Mouse (Mus musculus): ENCODE results near the gene Ptar1. TPM values are rescaled to one million over a fixed set of nuclear protein-coding genes. Genes with fewer than 3 reads are reported as not detected.
A peak's percentile ranks its signal among the peaks of the same experiment; 100 is the strongest.

Gene Ptar1
- total RNA-seq, 1 experiment = 19.1 TPM

DNA sequence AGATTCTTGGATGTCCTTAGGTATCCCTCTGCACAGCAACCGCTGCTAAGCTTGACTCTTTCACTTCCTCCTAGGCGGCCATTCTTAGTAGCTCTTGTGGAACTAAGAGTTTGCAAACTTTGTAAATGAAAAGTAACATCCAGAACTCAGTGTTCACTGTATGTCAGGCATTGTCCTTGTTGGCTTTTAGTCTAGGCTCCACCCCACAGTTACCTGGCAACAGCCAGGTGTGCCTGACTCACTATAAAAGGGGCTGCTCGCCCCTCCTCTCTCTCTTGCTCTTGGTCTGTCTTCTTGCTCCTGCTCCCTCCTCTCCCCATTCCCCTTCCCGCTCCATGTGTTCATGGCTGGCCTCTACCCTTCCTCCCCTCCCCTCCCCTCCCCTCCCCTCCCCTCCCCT lies 11.9 kb downstream of the Ptar1 start:
- H3K4me3 ChIP-seq (ENCODE audit: insufficient read depth in 1 of 2, low read depth in 1 of 2, low read length in 2 of 2, poor library complexity in 1 of 2, severe bottlenecking in 1 of 2) = no peak overlapping the region
- in situ Hi-C loops (cut with MboI; ENCODE audit: low sequenced_read_pairs in 2 of 2, unreplicated experiment in 2 of 2) = no loop called here
- H3K9me3 ChIP-seq (ENCODE audit: control insufficient read depth, insufficient read depth, low read depth, low read length) = no peaks in the 10 kb centered on the region
- no peak overlapping the region for H3K9ac ChIP-seq (ENCODE audit: insufficient read depth, low read depth, low read length, poor library complexity, severe bottlenecking)
- peak; percentile 20 for DNase-seq (ENCODE audit: low read depth, low spot score)
- peaks cover 11% of the 10 kb centered on the region for H3K36me3 ChIP-seq (ENCODE audit: control insufficient read depth, insufficient read depth, low read length, poor library complexity, severe bottlenecking)
- no peak overlapping the region for H3K27ac ChIP-seq (ENCODE audit: insufficient read depth, low read depth, low read length, poor library complexity, severe bottlenecking)
- TF ChIP-seq HCFC1 (IDR thresholded peaks at IDR 0.05; ENCODE audit: borderline replicate concordance, insufficient read depth, low read length) (no peak), MAFK (IDR thresholded peaks at IDR 0.05; ENCODE audit: insufficient read depth, low read depth, low read length) (no peak), CHD2 (IDR thresholded peaks at IDR 0.05; ENCODE audit: low read depth, low read length) (no peak), ZNF384 (IDR thresholded peaks at IDR 0.05; ENCODE audit: low read depth, low read length) (no peak), ZC3H11A (IDR thresholded peaks at IDR 0.05; ENCODE audit: borderline replicate concordance, low read depth, low read length) (no peak)
- peaks cover 5 to 8% of the 10 kb centered on the region in 2 experiments; a peak in 3 of 4 replicates for H3K4me1 ChIP-seq (ENCODE audit: control insufficient read depth in 2 of 2, insufficient read depth in 2 of 2, low read length in 2 of 2, poor library complexity in 1 of 2)

DNA sequence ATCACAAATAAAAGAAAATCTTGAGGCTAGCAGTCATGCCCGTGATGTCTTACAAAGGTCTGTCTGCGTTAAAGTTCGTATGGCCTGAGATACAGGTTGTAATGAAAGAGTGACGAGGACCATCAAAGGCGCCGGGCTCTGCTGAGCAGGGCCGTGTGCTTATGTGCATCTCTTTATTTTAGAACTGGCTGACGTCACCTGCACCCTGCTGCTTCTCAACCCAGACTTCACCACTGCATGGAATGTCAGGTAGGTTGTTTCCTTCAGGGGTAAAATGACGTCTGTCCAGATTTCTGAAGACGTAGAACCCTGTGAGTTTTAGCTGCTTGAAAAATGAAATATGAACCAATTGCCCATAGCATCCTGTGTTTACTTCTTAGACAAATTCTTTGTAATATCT lies 15.7 kb downstream of the Ptar1 start:
- H3K36me3 ChIP-seq (ENCODE audit: control insufficient read depth, insufficient read depth, low read length, poor library complexity, severe bottlenecking) = peaks cover 9% of the 10 kb centered on the region
- peaks cover 9 to 13% of the 10 kb centered on the region in 2 experiments; a peak in 3 of 4 replicates for H3K4me1 ChIP-seq (ENCODE audit: control insufficient read depth in 2 of 2, insufficient read depth in 2 of 2, low read length in 2 of 2, poor library complexity in 1 of 2)
- H3K9me3 ChIP-seq (ENCODE audit: control insufficient read depth, insufficient read depth, low read depth, low read length) = no peaks in the 10 kb centered on the region
- DNase-seq (ENCODE audit: low read depth, low spot score) = no peak
- H3K4me3 ChIP-seq (ENCODE audit: insufficient read depth in 1 of 2, low read depth in 1 of 2, low read length in 2 of 2, poor library complexity in 1 of 2, severe bottlenecking in 1 of 2) = no peak overlapping the region
- H3K9ac ChIP-seq (ENCODE audit: insufficient read depth, low read depth, low read length, poor library complexity, severe bottlenecking) = no peak overlapping the region
- no peak overlapping the region for H3K27ac ChIP-seq (ENCODE audit: insufficient read depth, low read depth, low read length, poor library complexity, severe bottlenecking)
- TF ChIP-seq ZNF384 (IDR thresholded peaks at IDR 0.05; ENCODE audit: low read depth, low read length) = no peak
- TF ChIP-seq ZC3H11A (IDR thresholded peaks at IDR 0.05; ENCODE audit: borderline replicate concordance, low read depth, low read length) = no peak
- no peak for TF ChIP-seq HCFC1 (IDR thresholded peaks at IDR 0.05; ENCODE audit: borderline replicate concordance, insufficient read depth, low read length)
- no peak for TF ChIP-seq CHD2 (IDR thresholded peaks at IDR 0.05; ENCODE audit: low read depth, low read length)
- TF ChIP-seq MAFK (IDR thresholded peaks at IDR 0.05; ENCODE audit: insufficient read depth, low read depth, low read length) = no peak
- in situ Hi-C loops (cut with MboI; ENCODE audit: low sequenced_read_pairs in 2 of 2, unreplicated experiment in 2 of 2) = no loop called here

DNA sequence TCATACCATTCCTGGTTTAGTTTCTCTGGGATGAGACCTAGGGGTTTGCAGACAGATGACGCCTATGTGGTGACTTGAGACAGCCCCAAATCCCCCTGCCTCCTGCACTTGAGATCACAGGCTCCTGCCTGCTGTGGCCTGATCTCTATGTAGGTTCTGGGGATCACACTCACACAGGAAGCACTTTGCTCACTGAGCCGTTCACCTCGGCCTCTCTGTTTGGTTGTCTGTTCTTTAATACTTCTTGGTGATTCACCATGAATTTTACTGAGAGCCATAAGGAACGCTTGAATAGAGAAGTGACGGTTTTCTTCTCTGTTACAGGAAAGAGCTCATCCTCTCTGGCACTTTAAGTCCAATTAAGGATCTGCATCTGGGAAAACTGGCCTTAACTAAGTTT lies 18.2 kb downstream of the Ptar1 start:
- peaks cover 12% of the 10 kb centered on the region for H3K36me3 ChIP-seq (ENCODE audit: control insufficient read depth, insufficient read depth, low read length, poor library complexity, severe bottlenecking)
- no peak for TF ChIP-seq MAFK (IDR thresholded peaks at IDR 0.05; ENCODE audit: insufficient read depth, low read depth, low read length)
- H3K4me1 ChIP-seq (ENCODE audit: control insufficient read depth in 2 of 2, insufficient read depth in 2 of 2, low read length in 2 of 2, poor library complexity in 1 of 2) = peaks cover 4 to 8% of the 10 kb centered on the region in 2 experiments; a peak in 2 of 4 replicates
- no peaks in the 10 kb centered on the region for H3K9me3 ChIP-seq (ENCODE audit: control insufficient read depth, insufficient read depth, low read depth, low read length)
- H3K4me3 ChIP-seq (ENCODE audit: insufficient read depth in 1 of 2, low read depth in 1 of 2, low read length in 2 of 2, poor library complexity in 1 of 2, severe bottlenecking in 1 of 2) = no peak overlapping the region
- DNase-seq (ENCODE audit: low read depth, low spot score) = no peak
- H3K27ac ChIP-seq (ENCODE audit: insufficient read depth, low read depth, low read length, poor library complexity, severe bottlenecking) = no peak overlapping the region
- H3K9ac ChIP-seq (ENCODE audit: insufficient read depth, low read depth, low read length, poor library complexity, severe bottlenecking) = no peak overlapping the region
- in situ Hi-C loops (cut with MboI; ENCODE audit: low sequenced_read_pairs in 2 of 2, unreplicated experiment in 2 of 2) = no loop called here

- TF ChIP-seq ZNF384 (IDR thresholded peaks at IDR 0.05; ENCODE audit: low read depth, low read length) = no peak
- TF ChIP-seq HCFC1 (IDR thresholded peaks at IDR 0.05; ENCODE audit: borderline replicate concordance, insufficient read depth, low read length) = no peak
- no peak for TF ChIP-seq MAFK (IDR thresholded peaks at IDR 0.05; ENCODE audit: insufficient read depth, low read depth, low read length)
- no peak for TF ChIP-seq ZC3H11A (IDR thresholded peaks at IDR 0.05; ENCODE audit: borderline replicate concordance, low read depth, low read length)
- TF ChIP-seq CHD2 (IDR thresholded peaks at IDR 0.05; ENCODE audit: low read depth, low read length) = no peak
- Histone ChIP-seq H3K4me1 (ENCODE audit: control insufficient read depth in 2 of 2, insufficient read depth in 2 of 2, low read length in 2 of 2, poor library complexity in 1 of 2) (no peaks in the 10 kb centered on the region), H3K9me3 (ENCODE audit: control insufficient read depth, insufficient read depth, low read depth, low read length) (no peaks in the 10 kb centered on the region), H3K36me3 (ENCODE audit: control insufficient read depth, insufficient read depth, low read length, poor library complexity, severe bottlenecking) (no peaks in the 10 kb centered on the region), H3K27ac (ENCODE audit: insufficient read depth, low read depth, low read length, poor library complexity, severe bottlenecking) (no peak overlapping the region), H3K9ac (ENCODE audit: insufficient read depth, low read depth, low read length, poor library complexity, severe bottlenecking) (no peak overlapping the region), H3K4me3 (ENCODE audit: insufficient read depth in 1 of 2, low read depth in 1 of 2, low read length in 2 of 2, poor library complexity in 1 of 2, severe bottlenecking in 1 of 2) (no peak overlapping the region)
- in situ Hi-C loops (cut with MboI; ENCODE audit: low sequenced_read_pairs in 2 of 2, unreplicated experiment in 2 of 2) = no loop called here
- no peak for DNase-seq (ENCODE audit: low read depth, low spot score)
Measured at GRCm38 (mm10) chr19:23746506-23746905, 59.3 kb downstream of the Ptar1 start.

- TF ChIP-seq MAFK (IDR thresholded peaks at IDR 0.05; ENCODE audit: insufficient read depth, low read depth, low read length) = no peak
- no peak for TF ChIP-seq CHD2 (IDR thresholded peaks at IDR 0.05; ENCODE audit: low read depth, low read length)
- no peak for TF ChIP-seq ZNF384 (IDR thresholded peaks at IDR 0.05; ENCODE audit: low read depth, low read length)
- TF ChIP-seq HCFC1 (IDR thresholded peaks at IDR 0.05; ENCODE audit: borderline replicate concordance, insufficient read depth, low read length) = no peak
- no peak for TF ChIP-seq ZC3H11A (IDR thresholded peaks at IDR 0.05; ENCODE audit: borderline replicate concordance, low read depth, low read length)
- H3K4me1 ChIP-seq (ENCODE audit: control insufficient read depth in 2 of 2, insufficient read depth in 2 of 2, low read length in 2 of 2, poor library complexity in 1 of 2) = peaks cover 2% of the 10 kb centered on the region in 2 experiments; a peak in 1 of 4 replicates
- no peaks in the 10 kb centered on the region for H3K9me3 ChIP-seq (ENCODE audit: control insufficient read depth, insufficient read depth, low read depth, low read length)
- H3K4me3 ChIP-seq (ENCODE audit: insufficient read depth in 1 of 2, low read depth in 1 of 2, low read length in 2 of 2, poor library complexity in 1 of 2, severe bottlenecking in 1 of 2) = no peak overlapping the region
- peak; percentile 35 for DNase-seq (ENCODE audit: low read depth, low spot score)
- in situ Hi-C loops (cut with MboI; ENCODE audit: low sequenced_read_pairs in 2 of 2, unreplicated experiment in 2 of 2) = no loop called here
- H3K9ac ChIP-seq (ENCODE audit: insufficient read depth, low read depth, low read length, poor library complexity, severe bottlenecking) = no peak overlapping the region
- no peak overlapping the region for H3K27ac ChIP-seq (ENCODE audit: insufficient read depth, low read depth, low read length, poor library complexity, severe bottlenecking)
- H3K36me3 ChIP-seq (ENCODE audit: control insufficient read depth, insufficient read depth, low read length, poor library complexity, severe bottlenecking) = no peaks in the 10 kb centered on the region
Measured at GRCm38 (mm10) chr19:23757011-23757410, 69.8 kb downstream of the Ptar1 start.
